Mouse (Mus musculus) myocyte (in vitro differentiated cells): ENCODE measurements at regions not wholly inside any gene's neighbourhood (a gene's known extent, or its start where the extent isn't known, plus 50 kb on each side); places are given as distances from the start of the nearest gene placed in this dataset.

Experiments
- CEBPB ChIP-seq: IDR thresholded peaks from 2 replicates; pipeline ENCODE4 v1.6.1; 2011; ENCODE audit warnings: mild to moderate bottlenecking, moderate library complexity; ENCODE audit not compliant: poor library complexity, insufficient read depth, severe bottlenecking
- MAX ChIP-seq: IDR thresholded peaks from one replicate; pipeline ENCODE4 v1.6.1; 2011; ENCODE audit warnings: low read depth, mild to moderate bottlenecking, control low read depth
- MYOG ChIP-seq, 3 experiments: IDR thresholded peaks; one replicate each; pipeline ENCODE4 v1.6.1; 2011; ENCODE audit warnings: control low read depth in 2 of 3, low read depth in 2 of 3, mild to moderate bottlenecking in 2 of 3; ENCODE audit not compliant: insufficient read length in 2 of 3, control insufficient read depth in 1 of 3, insufficient read depth in 1 of 3
- POLR2A ChIP-seq: IDR thresholded peaks from one replicate; pipeline ENCODE4 v1.6.1; 2011; ENCODE audit warnings: low read depth, mild to moderate bottlenecking, control low read depth, moderate library complexity; ENCODE audit not compliant: insufficient read length
- POLR2AphosphoS2 ChIP-seq: IDR thresholded peaks from one replicate; pipeline ENCODE4 v1.6.1; 2011; ENCODE audit warnings: low read depth, control low read depth; ENCODE audit not compliant: insufficient read length
- TCF12 ChIP-seq: IDR thresholded peaks from one replicate; pipeline ENCODE4 v1.6.1; 2011; ENCODE audit warnings: mild to moderate bottlenecking, control low read depth; ENCODE audit not compliant: poor library complexity, insufficient read depth, severe bottlenecking

DNA sequence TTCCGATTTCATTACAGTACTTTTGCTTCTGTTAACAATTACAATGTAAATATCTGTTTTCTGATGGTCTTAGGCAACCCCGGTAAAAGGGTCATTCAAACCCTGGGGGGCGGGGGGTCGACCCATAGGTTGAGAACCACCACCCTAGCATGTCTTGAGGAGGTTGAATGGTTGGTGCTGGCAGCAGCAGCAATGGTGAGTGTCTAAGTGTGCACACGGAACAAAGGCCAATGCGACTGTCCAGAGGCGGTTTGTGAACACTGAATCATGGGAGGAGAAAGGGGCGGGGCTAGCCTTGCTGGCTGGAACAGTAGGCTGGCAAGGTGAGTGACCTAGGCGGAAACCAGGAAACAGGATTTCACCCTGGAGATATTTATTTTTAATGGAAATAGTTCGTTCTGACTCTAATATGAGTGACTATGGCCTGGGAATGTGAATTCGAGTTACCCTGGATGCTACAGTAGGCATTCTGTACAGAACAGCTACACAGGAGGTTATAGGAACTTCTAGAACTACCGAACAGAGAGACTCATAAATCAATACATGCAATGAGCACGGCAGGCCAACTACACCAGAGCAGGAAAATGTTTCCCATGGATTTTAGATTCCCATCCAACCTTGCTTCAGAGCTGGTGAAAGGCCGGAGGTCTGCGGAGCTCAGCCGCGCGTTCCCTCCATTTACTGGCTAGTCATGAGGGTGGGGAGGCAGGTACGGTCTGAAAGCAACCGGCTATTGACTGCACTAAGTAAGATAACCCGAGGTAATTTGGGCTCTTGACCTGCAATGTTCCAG lies 181.0 kb downstream of the Katnal1 start:
- TF ChIP-seq MAX (no peak), POLR2A (no peak), MYOG (IDR thresholded peaks at IDR 0.05; ENCODE audit: control insufficient read depth in 1 of 3, insufficient read depth in 1 of 3, insufficient read length in 2 of 3, low read depth in 2 of 3) (no peak), CEBPB (no peak), TCF12 (no peak), POLR2AphosphoS2 (no peak)
